Mouse (Mus musculus): Measurements from ENCODE around the gene March5. TPM values are rescaled to one million over a fixed set of nuclear protein-coding genes. Genes with fewer than 3 reads are reported as not detected.

Gene March5
- polyA plus RNA-seq, 1 experiment, result 103 TPM

GRCm38 (mm10) chr19:37263566-37263942 lies 56.2 kb downstream of the March5 start:
- TF ChIP-seq POLR2A (IDR thresholded peaks at IDR 0.05; ENCODE audit: borderline replicate concordance, control insufficient read depth, low read depth, low read length) (no peak), CTCF (IDR thresholded peaks at IDR 0.05; ENCODE audit: control insufficient read depth, insufficient read depth, low read length) (no peak)
- Histone ChIP-seq H3K27ac (ENCODE audit: control insufficient read depth, insufficient read depth, low read depth, low read length, poor library complexity) (no peak overlapping the region), H3K4me1 (ENCODE audit: control insufficient read depth, insufficient read depth, low read length) (no peaks in the 10 kb centered on the region), H3K4me3 (replicated peaks; ENCODE audit: control insufficient read depth, low read depth, low read length) (no peak overlapping the region)
- WGBS, result 80% methylated on average over 8 of the region's 8 CpGs

- H3K4me1 ChIP-seq (ENCODE audit: control insufficient read depth, insufficient read depth, low read length), result no peaks in the 10 kb centered on the region
- TF ChIP-seq POLR2A (IDR thresholded peaks at IDR 0.05; ENCODE audit: borderline replicate concordance, control insufficient read depth, low read depth, low read length), result no peak
- TF ChIP-seq CTCF (IDR thresholded peaks at IDR 0.05; ENCODE audit: control insufficient read depth, insufficient read depth, low read length), result no peak
- H3K4me3 ChIP-seq (replicated peaks; ENCODE audit: control insufficient read depth, low read depth, low read length), result no peak overlapping the region
- 76% methylated on average over 23 of the region's 23 CpGs for WGBS
- H3K27ac ChIP-seq (ENCODE audit: control insufficient read depth, insufficient read depth, low read depth, low read length, poor library complexity), result no peak overlapping the region
Measured at GRCm38 (mm10) chr19:37263943-37264897, 56.9 kb downstream of the March5 start.

GRCm38 (mm10) chr19:37265333-37266103 lies 58.2 kb downstream of the March5 start:
- 27% methylated on average over 10 of the region's 10 CpGs for WGBS
- Histone ChIP-seq H3K4me3 (replicated peaks; ENCODE audit: control insufficient read depth, low read depth, low read length) (no peak overlapping the region), H3K4me1 (ENCODE audit: control insufficient read depth, insufficient read depth, low read length) (no peaks in the 10 kb centered on the region), H3K27ac (ENCODE audit: control insufficient read depth, insufficient read depth, low read depth, low read length, poor library complexity) (no peak overlapping the region)
- no peak for TF ChIP-seq POLR2A (IDR thresholded peaks at IDR 0.05; ENCODE audit: borderline replicate concordance, control insufficient read depth, low read depth, low read length)
- peak; percentile 94 for TF ChIP-seq CTCF (IDR thresholded peaks at IDR 0.05; ENCODE audit: control insufficient read depth, insufficient read depth, low read length)

- Histone ChIP-seq H3K27ac (ENCODE audit: control insufficient read depth, insufficient read depth, low read depth, low read length, poor library complexity) (no peak overlapping the region), H3K4me3 (replicated peaks; ENCODE audit: control insufficient read depth, low read depth, low read length) (no peak overlapping the region), H3K4me1 (ENCODE audit: control insufficient read depth, insufficient read depth, low read length) (no peaks in the 10 kb centered on the region)
- WGBS, result 87% methylated on average over 16 of the region's 16 CpGs
- no peak for TF ChIP-seq CTCF (IDR thresholded peaks at IDR 0.05; ENCODE audit: control insufficient read depth, insufficient read depth, low read length)
- TF ChIP-seq POLR2A (IDR thresholded peaks at IDR 0.05; ENCODE audit: borderline replicate concordance, control insufficient read depth, low read depth, low read length), result no peak
Measured at GRCm38 (mm10) chr19:37269106-37269505, 61.8 kb downstream of the March5 start.

Other genes starting within 250 kb of the March5 start
- gene Cpeb3, start 1.1 kb downstream of the March5 start, polyA plus RNA-seq (2011; ENCODE audit: insufficient read depth, insufficient read length, low replicate concordance, missing spikeins), result 6.1 and 9.1 TPM in 2 replicates
- 5.6 and 11.1 TPM in 2 replicates for gene Ide, start 130.3 kb downstream of the March5 start, polyA plus RNA-seq (2011; ENCODE audit: insufficient read depth, insufficient read length, low replicate concordance, missing spikeins)
- 35.6 and 50.2 TPM in 2 replicates for gene Kif11, start 168.9 kb downstream of the March5 start, polyA plus RNA-seq (2011; ENCODE audit: insufficient read depth, insufficient read length, low replicate concordance, missing spikeins)
- gene Hhex, start 227.3 kb downstream of the March5 start, polyA plus RNA-seq (2011; ENCODE audit: insufficient read depth, insufficient read length, low replicate concordance, missing spikeins), result 11.0 and 19.3 TPM in 2 replicates

Measured in bone marrow, adult 2 months (tissue).